ENCODE assay signal across 19 mouse cellular contexts in genomic region chr12:91995545-91995944, GRCm38 (mm10).
DNase-seq lines count a peak whose midpoint lies in the region; ATAC-seq and TF ChIP-seq lines count a peak whose summit lies in the region.
"Had no signal": no experiment of that assay in that cellular context is flagged by ENCODE, and none has a peak within 500 bp of the region (broad histone marks: within the 10 kb centered on the region; RNA-seq: fewer than 3 reads in every experiment).

No protein-coding gene starts in this region.

- no peaks in the 10 kb centered on the region for H3K4me1 ChIP-seq in kidney, postnatal 0 days (replicated peaks; ENCODE audit: insufficient read depth, low read length)
- no peaks in the 10 kb centered on the region for H3K4me1 ChIP-seq in midbrain, embryonic 16.5 days (ENCODE audit: control insufficient read depth, insufficient read depth, low read length)
- H3K4me1 ChIP-seq: embryonic facial prominence, embryonic 12.5 days; heart, embryonic 15.5 days; hindbrain, embryonic 10.5 days; liver, embryonic 15.5 days had no signal

- 61% methylated on average over 2 of the region's 2 CpGs for WGBS in kidney, postnatal 0 days
- WGBS in midbrain, embryonic 16.5 days, result 70% methylated on average over 2 of the region's 2 CpGs

- no peak overlapping the region for H3K9ac ChIP-seq in kidney, postnatal 0 days (ENCODE audit: low read depth, low read length)
- no peak overlapping the region for H3K9ac ChIP-seq in midbrain, embryonic 16.5 days (ENCODE audit: low read depth, low read length)
- H3K9ac ChIP-seq: embryonic facial prominence, embryonic 12.5 days; heart, embryonic 15.5 days; limb, embryonic 13.5 days; liver, embryonic 15.5 days had no signal

- no peak for ATAC-seq in kidney, postnatal 0 days (replicated peaks; ENCODE audit: low FRiP score, low read depth)
- no peak for ATAC-seq in midbrain, embryonic 16.5 days
- ATAC-seq: inflammation-experienced regulatory T-cells, adult 6 months had no signal

- H3K36me3 ChIP-seq in kidney, postnatal 0 days (ENCODE audit: insufficient read depth, low read length), result no peaks in the 10 kb centered on the region
- H3K36me3 ChIP-seq in midbrain, embryonic 16.5 days (ENCODE audit: control insufficient read depth, insufficient read depth, low read length), result no peaks in the 10 kb centered on the region
- H3K36me3 ChIP-seq: embryonic facial prominence, embryonic 12.5 days; heart, embryonic 15.5 days; hindbrain, embryonic 10.5 days; limb, embryonic 13.5 days; liver, embryonic 15.5 days had no signal

- H3K4me2 ChIP-seq in kidney, postnatal 0 days (ENCODE audit: low read length), result no peak overlapping the region
- no peak overlapping the region for H3K4me2 ChIP-seq in midbrain, embryonic 16.5 days (ENCODE audit: low read length)
- H3K4me2 ChIP-seq: embryonic facial prominence, embryonic 12.5 days; heart, embryonic 15.5 days; limb, embryonic 13.5 days; liver, embryonic 15.5 days had no signal

- no peaks in the 10 kb centered on the region for H3K27me3 ChIP-seq in kidney, postnatal 0 days (ENCODE audit: insufficient read depth, low read length)
- H3K27me3 ChIP-seq in midbrain, embryonic 16.5 days (ENCODE audit: control insufficient read depth, insufficient read depth, low read depth, low read length), result no peaks in the 10 kb centered on the region
- H3K27me3 ChIP-seq: embryonic facial prominence, embryonic 12.5 days; heart, embryonic 15.5 days; limb, embryonic 13.5 days; liver, embryonic 15.5 days had no signal

- no peak overlapping the region for H3K27ac ChIP-seq in kidney, postnatal 0 days
- H3K27ac ChIP-seq in midbrain, embryonic 16.5 days (ENCODE audit: low read length), result no peak overlapping the region
- H3K27ac ChIP-seq: embryonic facial prominence, embryonic 12.5 days; heart, embryonic 15.5 days; hindbrain, embryonic 10.5 days; limb, embryonic 13.5 days; liver, embryonic 15.5 days had no signal

- H3K9me3 ChIP-seq in kidney, postnatal 0 days (replicated peaks; ENCODE audit: low read length), result no peaks in the 10 kb centered on the region
- H3K9me3 ChIP-seq in midbrain, embryonic 16.5 days (replicated peaks; ENCODE audit: control insufficient read depth, low read length, poor library complexity, severe bottlenecking), result no peaks in the 10 kb centered on the region
- H3K9me3 ChIP-seq: embryonic facial prominence, embryonic 12.5 days; heart, embryonic 15.5 days; hindbrain, embryonic 10.5 days; limb, embryonic 13.5 days; liver, embryonic 15.5 days had no signal

- H3K4me3 ChIP-seq in kidney, postnatal 0 days (replicated peaks; ENCODE audit: low read depth, low read length), result no peak overlapping the region
- H3K4me3 ChIP-seq in midbrain, embryonic 16.5 days (ENCODE audit: low read depth, low read length), result no peak overlapping the region
- H3K4me3 ChIP-seq: embryonic facial prominence, embryonic 12.5 days; heart, embryonic 15.5 days; hindbrain, embryonic 10.5 days; limb, embryonic 13.5 days; liver, embryonic 15.5 days had no signal

- peak; percentile 11 for DNase-seq in adrenal gland, postnatal 10 days
- DNase-seq in adrenal gland, adult 18-20 months (ENCODE audit: low spot score in 2 of 2), result no peak
- no peak for DNase-seq in kidney, postnatal 0 days (ENCODE audit: low spot score)
- DNase-seq in kidney, postnatal 25 days, result no peak
- peak; percentile 25 for DNase-seq in retina, postnatal 1 day
- no peak for DNase-seq in retina, embryonic 14.5 days (ENCODE audit: low spot score)
- DNase-seq in kidney, postnatal 36 days, result no peak
- DNase-seq: cerebellum, postnatal 25 days; gastrocnemius, postnatal 10 days; heart, adult 18-20 months; midbrain, embryonic 14.5 days; thymus, postnatal 4 days had no signal

- peak; percentile 20; the same call in 1 of the 2 replicates for TF ChIP-seq CTCF in kidney, postnatal 0 days (IDR thresholded peaks at IDR 0.05; ENCODE audit: low read depth)

Comparison
In these comparisons a context has a peak if more than half of its experiments do, and no peak if none do; other contexts are left out.
1. DNase-seq: peak in adrenal gland, postnatal 10 days (single experiment) and retina, postnatal 1 day (single experiment); none in adrenal gland, adult 18-20 months (0 of 2), kidney, postnatal 0 days (single experiment), kidney, postnatal 25 days (0 of 2), retina, embryonic 14.5 days (single experiment) and kidney, postnatal 36 days (0 of 2).